Comparison of ENCODE assay signal across 8 mouse cellular contexts in the genomic region with DNA sequence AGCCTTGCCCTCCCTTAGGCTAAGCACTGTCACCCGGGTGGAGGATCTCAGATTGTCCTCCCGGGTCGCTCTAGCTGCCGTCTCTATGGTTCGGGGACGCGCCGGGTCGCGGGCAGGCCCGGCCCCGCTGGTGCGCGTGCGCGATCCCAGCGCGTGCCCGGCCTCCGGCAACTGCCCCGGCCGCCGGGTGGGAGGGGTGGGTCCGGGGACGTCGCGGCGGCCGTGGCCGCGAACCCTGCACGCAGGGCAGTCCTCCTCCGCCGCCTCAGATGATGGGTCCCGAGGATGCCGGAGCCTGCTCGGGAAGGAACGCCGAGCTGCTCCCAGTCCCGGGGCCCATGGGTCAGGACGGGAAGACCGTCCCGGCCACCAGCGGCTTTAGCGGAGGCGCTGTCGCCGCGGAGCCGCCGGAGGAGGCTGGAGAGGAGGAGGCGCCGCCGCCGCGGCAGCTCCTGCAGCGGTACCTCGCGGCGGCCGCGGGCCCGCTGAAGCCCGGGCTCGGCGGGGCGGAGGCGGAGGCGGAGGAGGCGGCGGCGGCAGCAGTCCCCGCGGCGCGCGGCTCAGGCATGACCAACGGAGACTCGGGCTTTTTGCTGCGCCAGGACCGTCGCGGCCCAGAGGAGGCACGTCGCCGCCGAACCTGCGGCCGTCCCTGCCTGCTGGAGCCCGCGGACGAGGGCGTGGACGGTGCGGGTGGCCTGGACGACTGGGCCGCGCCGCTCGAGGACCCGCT. TPM values are rescaled to one million over a fixed set of nuclear protein-coding genes. Genes with fewer than 3 reads are reported as not detected.
DNase-seq lines count a peak whose midpoint lies in the region; ATAC-seq and TF ChIP-seq lines count a peak whose summit lies in the region.

TSS of gene Tbc1d12 (plus strand) at position 142 of the 733 bp plus-strand sequence.

- no peaks in the 10 kb centered on the region for H3K9me3 ChIP-seq in embryonic facial prominence, embryonic 14.5 days (ENCODE audit: control insufficient read depth, low read length)
- H3K9me3 ChIP-seq in limb, embryonic 14.5 days (ENCODE audit: control insufficient read depth, low read length) = no peaks in the 10 kb centered on the region
- no peaks in the 10 kb centered on the region for H3K9me3 ChIP-seq in midbrain, postnatal 0 days (ENCODE audit: low read length)

- no peak for TF ChIP-seq CTCF in midbrain, postnatal 0 days (IDR thresholded peaks at IDR 0.05)

- H3K27me3 ChIP-seq in embryonic facial prominence, embryonic 14.5 days (replicated peaks; ENCODE audit: control insufficient read depth, insufficient read depth, low read length) = no peaks in the 10 kb centered on the region
- H3K27me3 ChIP-seq in limb, embryonic 14.5 days (ENCODE audit: control insufficient read depth, insufficient read depth, low read length) = no peaks in the 10 kb centered on the region
- H3K27me3 ChIP-seq in midbrain, postnatal 0 days (ENCODE audit: insufficient read depth, low read length) = no peaks in the 10 kb centered on the region

- no peaks in the 10 kb centered on the region for H3K36me3 ChIP-seq in embryonic facial prominence, embryonic 14.5 days (ENCODE audit: control insufficient read depth, insufficient read depth, low read length)
- H3K36me3 ChIP-seq in limb, embryonic 14.5 days (ENCODE audit: control insufficient read depth, insufficient read depth, low read length) = no peaks in the 10 kb centered on the region
- no peaks in the 10 kb centered on the region for H3K36me3 ChIP-seq in midbrain, postnatal 0 days (ENCODE audit: insufficient read depth, low read length)

- peak within 1 kb of the TSS; percentile 87 for H3K27ac ChIP-seq in embryonic facial prominence, embryonic 14.5 days (replicated peaks; ENCODE audit: low read depth, low read length)
- H3K27ac ChIP-seq in limb, embryonic 14.5 days (replicated peaks; ENCODE audit: low read depth, low read length) = peak within 1 kb of the TSS; percentile 79
- peak within 1 kb of the TSS; percentile 90 for H3K27ac ChIP-seq in midbrain, postnatal 0 days (ENCODE audit: low read depth, low read length)

- peak; percentile 83 for DNase-seq in 3T3-L1 (ENCODE audit: low read depth, low spot score)
- peak; percentile 80 to 92 for DNase-seq in adrenal gland, postnatal 4 days (ENCODE audit: low spot score in 2 of 2)
- DNase-seq in embryonic facial prominence, embryonic 14.5 days (ENCODE audit: low spot score) = peak; percentile 92
- peak; percentile 92 for DNase-seq in heart, adult 8-10 months (ENCODE audit: low spot score)
- DNase-seq in kidney, adult 9 months = peak; percentile 93
- peak; percentile 88 for DNase-seq in limb, embryonic 14.5 days (ENCODE audit: low spot score)
- DNase-seq in midbrain, postnatal 0 days (ENCODE audit: low spot score) = peak; percentile 93
- peak; percentile 88 for DNase-seq in spleen, postnatal 14 days (ENCODE audit: low spot score in 2 of 2)

- H3K4me1 ChIP-seq in embryonic facial prominence, embryonic 14.5 days (ENCODE audit: control insufficient read depth, insufficient read depth, low read length) = no peaks in the 10 kb centered on the region
- H3K4me1 ChIP-seq in limb, embryonic 14.5 days (ENCODE audit: control insufficient read depth, insufficient read depth, low read length) = no peaks in the 10 kb centered on the region
- H3K4me1 ChIP-seq in midbrain, postnatal 0 days (ENCODE audit: insufficient read depth, low read length) = 0 out of 2 replicates have a peak, but pooled peaks cover 12% of the 10 kb centered on the region

- peak within 1 kb of the TSS; percentile 65 for H3K4me2 ChIP-seq in embryonic facial prominence, embryonic 14.5 days (ENCODE audit: low read depth, low read length)
- H3K4me2 ChIP-seq in limb, embryonic 14.5 days (replicated peaks; ENCODE audit: low read depth, low read length, severe bottlenecking) = peak within 1 kb of the TSS; percentile 58
- peak within 1 kb of the TSS; percentile 54 for H3K4me2 ChIP-seq in midbrain, postnatal 0 days (ENCODE audit: low read depth, low read length, poor library complexity, severe bottlenecking)

- 0 out of 2 replicates have a peak, but pooled peaks have one; percentile 50 for TF ChIP-seq POLR2A in limb, embryonic 14.5 days (IDR thresholded peaks at IDR 0.05; ENCODE audit: borderline replicate concordance, extremely low read depth, insufficient read depth, insufficient read length)

- peak; percentile 95 for ATAC-seq in embryonic facial prominence, embryonic 14.5 days (ENCODE audit: low read depth)
- peak; percentile 89 for ATAC-seq in limb, embryonic 14.5 days (ENCODE audit: low FRiP score, low read depth)
- ATAC-seq in midbrain, postnatal 0 days (ENCODE audit: low FRiP score) = peak; percentile 92

- 0% methylated on average over 11 of the region's 101 CpGs for WGBS in embryonic facial prominence, embryonic 14.5 days
- under 1% methylated on average over 29 of the region's 101 CpGs for WGBS in limb, embryonic 14.5 days
- WGBS in midbrain, postnatal 0 days = under 1% methylated on average over 42 of the region's 101 CpGs

- peak within 1 kb of the TSS; percentile 86 for H3K9ac ChIP-seq in embryonic facial prominence, embryonic 14.5 days (ENCODE audit: low read depth, low read length)
- peak within 1 kb of the TSS; percentile 84 for H3K9ac ChIP-seq in limb, embryonic 14.5 days (ENCODE audit: low read depth, low read length, severe bottlenecking)
- H3K9ac ChIP-seq in midbrain, postnatal 0 days (replicated peaks; ENCODE audit: low read length, poor library complexity, severe bottlenecking) = peak within 1 kb of the TSS; percentile 92

- peak within 1 kb of the TSS; percentile 88 for H3K4me3 ChIP-seq in embryonic facial prominence, embryonic 14.5 days (ENCODE audit: low read depth, low read length)
- peak within 1 kb of the TSS; percentile 78 for H3K4me3 ChIP-seq in limb, embryonic 14.5 days (replicated peaks; ENCODE audit: low read length)
- H3K4me3 ChIP-seq in midbrain, postnatal 0 days (ENCODE audit: low read depth, low read length) = peak within 1 kb of the TSS; percentile 94

RNA-seq across cellular contexts. Expression of gene Tbc1d12, which starts in this region (rescaled TPM):
- total RNA-seq in adrenal gland, postnatal 4 days (2021) = 1 to 10 TPM; 9.5 to 9.8 TPM
- polyA plus RNA-seq in embryonic facial prominence, embryonic 14.5 days (2014; fragmentation: Nextera tagmentation; extraction: Ambion mirVana) = 4.2 and 4.7 TPM in 2 replicates
- 1 to 10 TPM; 5.5 to 6.7 (median 6.3) TPM for total RNA-seq in heart, adult 8-10 months (2022)
- 6.4 and 6.6 TPM in 2 replicates for polyA plus RNA-seq in limb, embryonic 14.5 days (2012; rRNA removed)
- 4.3 and 4.5 TPM in 2 replicates for polyA plus RNA-seq in limb, embryonic 14.5 days (2014; fragmentation: Nextera tagmentation; extraction: Ambion mirVana)
- 28.8 and 39.4 TPM in 2 replicates for total RNA-seq in midbrain, postnatal 0 days (2014; rRNA removed)
- 5.3 and 6.2 TPM in 2 replicates for polyA plus RNA-seq in midbrain, postnatal 0 days (2015; fragmentation: Nextera tagmentation; extraction: Ambion mirVana)

Comparison
In these comparisons a context has a peak if more than half of its experiments do, and no peak if none do; other contexts are left out.
1. Peak in every context shown above with its lines: DNase-seq, ATAC-seq, H3K4me3 ChIP-seq and H3K27ac ChIP-seq.